Mouse (Mus musculus) kidney, embryonic 15.5 days (tissue): ENCODE results near the gene Smyd3. TPM values are rescaled to one million over a fixed set of nuclear protein-coding genes. Genes with fewer than 3 reads are reported as not detected.
"Not testable (repeated sequence)": the region's sequence is repeated elsewhere in the genome, so short reads cannot be mapped to it uniquely, and the experiment has no call there.

Experiments
- ATAC-seq: fragments of 200-750 bp; cut with Nextera tagmentation; replicated peaks from 2 replicates; pipeline ENCODE4 v1.8.0; 2017; ENCODE audit warnings: moderate TSS enrichment; ENCODE audit not compliant: low FRiP score
- H3K27ac ChIP-seq: fragments of 300-500 bp; sonication (generic); 2 replicates; pipeline ENCODE4 v1.5.1; 2015; ENCODE audit warnings: mild to moderate bottlenecking, inconsistent platforms
- H3K27me3 ChIP-seq: fragments of 300-500 bp; sonication (generic); 2 replicates; pipeline ENCODE4 v1.6.1; 2015; ENCODE audit warnings: inconsistent platforms
- H3K36me3 ChIP-seq: fragments of 300-500 bp; sonication (generic); 2 replicates; pipeline ENCODE4 v1.6.1; 2015; ENCODE audit warnings: inconsistent platforms
- H3K4me1 ChIP-seq: fragments of 300-500 bp; sonication (generic); 2 replicates; pipeline ENCODE4 v1.6.1; 2015; ENCODE audit warnings: inconsistent platforms
- H3K4me2 ChIP-seq: fragments of 300-500 bp; sonication (generic); 2 replicates; pipeline ENCODE4 v1.6.1; 2015; ENCODE audit warnings: moderate library complexity, mild to moderate bottlenecking, inconsistent platforms
- H3K4me3 ChIP-seq: fragments of 300-500 bp; sonication (generic); replicated peaks from 2 replicates; pipeline ENCODE4 v1.5.1; 2015; ENCODE audit warnings: mild to moderate bottlenecking, inconsistent platforms
- H3K9ac ChIP-seq: fragments of 300-500 bp; sonication (generic); 2 replicates; pipeline ENCODE4 v1.6.1; 2015; ENCODE audit warnings: mild to moderate bottlenecking, inconsistent platforms
- H3K9me3 ChIP-seq: fragments of 300-500 bp; sonication (generic); replicated peaks from 2 replicates; pipeline ENCODE4 v1.6.1; 2016; ENCODE audit warnings: inconsistent platforms
- WGBS: fragments of 180-500 bp; shearing (Covaris S2); methylation state at CpG from one replicate; pipeline ENCODE4 v1.1.7; 2015; ENCODE audit warnings: mixed read lengths; 5-methylcytosine and 5-hydroxymethylcytosine counted together
- polyA plus RNA-seq: library from polyadenylated mRNA; unstranded; fragments of >200 nt; fragmentation: Nextera tagmentation; extraction: Ambion mirVana; gene quantifications from 2 replicates; pipeline ENCODE4 v1.2.1, GENCODE M21; 2015

The Smyd3 gene
- polyA plus RNA-seq, 1 experiment from 2014 or later = 21.8 TPM

- Histone ChIP-seq H3K36me3 (no peaks in the 10 kb centered on the region), H3K9me3 (no peaks in the 10 kb centered on the region), H3K4me2 (no peak overlapping the region), H3K27ac (no peak overlapping the region), H3K4me3 (no peak overlapping the region), H3K4me1 (peaks cover 20% of the 10 kb centered on the region), H3K27me3 (no peaks in the 10 kb centered on the region), H3K9ac (no peak overlapping the region)
- 88% methylated on average over 3 of the region's 3 CpGs for WGBS
- ATAC-seq = no peak
These were observed 33.5 kb upstream of the Smyd3 start for GRCm38 (mm10) chr1:179551336-179551735.

DNA sequence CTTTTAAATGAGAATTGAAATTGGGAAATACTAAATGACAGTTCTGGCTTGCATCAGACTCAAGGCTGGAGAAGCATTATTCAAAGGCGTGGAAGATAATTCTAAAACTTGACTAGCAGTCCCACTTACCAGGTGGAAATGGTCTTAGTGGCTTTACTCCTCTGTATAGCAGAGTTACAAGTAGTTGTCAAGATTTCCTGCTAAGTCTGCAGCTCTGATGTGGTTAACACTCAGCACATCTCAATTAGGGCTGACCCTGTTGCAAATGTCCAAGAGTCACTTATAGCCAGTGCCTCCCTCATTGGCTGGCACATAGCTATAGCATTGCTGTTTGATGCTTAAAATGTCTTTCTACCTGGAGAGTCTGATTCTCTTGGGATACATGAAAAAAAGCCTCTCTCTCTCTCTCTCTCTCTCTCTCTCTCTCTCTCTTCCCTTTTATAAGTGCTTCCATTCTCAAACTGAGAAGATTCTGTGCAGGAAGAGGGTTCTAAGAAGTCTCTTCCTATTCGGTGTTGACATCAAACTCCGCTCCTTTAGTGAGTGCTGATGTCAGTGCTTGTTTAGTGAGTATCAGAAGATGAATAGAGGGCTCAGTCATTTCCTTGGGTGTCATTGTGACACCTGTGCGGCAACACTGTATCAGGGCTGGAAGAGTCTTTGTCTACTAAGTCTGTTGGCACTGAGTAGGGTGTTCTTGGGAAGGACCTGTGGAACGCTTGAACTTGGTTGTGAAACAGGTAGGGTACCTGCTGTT lies 31.3 kb upstream of the Smyd3 start:
- Histone ChIP-seq H3K4me3 (no peak overlapping the region), H3K4me2 (no peak overlapping the region), H3K27me3 (no peaks in the 10 kb centered on the region), H3K9ac (no peak overlapping the region), H3K27ac (no peak overlapping the region), H3K4me1 (peaks cover 33% of the 10 kb centered on the region), H3K9me3 (no peaks in the 10 kb centered on the region), H3K36me3 (no peaks in the 10 kb centered on the region; the same call in 1 of the 2 replicates)
- WGBS = 93% methylated on average over 5 of the region's 5 CpGs
- ATAC-seq = no peak

- Histone ChIP-seq H3K36me3 (peaks cover under 1% of the 10 kb centered on the region; the same call in 1 of the 2 replicates), H3K27me3 (no peaks in the 10 kb centered on the region), H3K4me1 (peaks cover 28% of the 10 kb centered on the region), H3K9ac (no peak overlapping the region), H3K27ac (no peak overlapping the region), H3K4me3 (peak overlapping the region; percentile 4; the same call in 1 of the 2 replicates), H3K9me3 (no peaks in the 10 kb centered on the region), H3K4me2 (no peak overlapping the region)
- WGBS = 60% methylated on average over 11 of the region's 11 CpGs
- no peak for ATAC-seq
These were observed 30.4 kb upstream of the Smyd3 start for GRCm38 (mm10) chr1:179548220-179548619.

- WGBS = 11% methylated on average over 5 of the region's 5 CpGs
- H3K4me2 ChIP-seq = peak overlapping the region; percentile 76
- H3K4me3 ChIP-seq = peak overlapping the region; percentile 86
- H3K36me3 ChIP-seq = peaks cover 6% of the 10 kb centered on the region; the same call in 1 of the 2 replicates
- H3K27me3 ChIP-seq = no peaks in the 10 kb centered on the region
- no peak for ATAC-seq
- H3K9me3 ChIP-seq = no peaks in the 10 kb centered on the region
- H3K4me1 ChIP-seq = peaks cover 28% of the 10 kb centered on the region
- H3K9ac ChIP-seq = peak overlapping the region; percentile 73
- no peak overlapping the region for H3K27ac ChIP-seq
These were observed 29.3 kb upstream of the Smyd3 start for GRCm38 (mm10) chr1:179547176-179547575.

- peak overlapping the region; percentile 76 for H3K4me2 ChIP-seq
- under 1% methylated on average over 44 of the region's 44 CpGs for WGBS
- peak overlapping the region; percentile 95 for H3K27ac ChIP-seq
- peaks cover 6% of the 10 kb centered on the region; the same call in 1 of the 2 replicates for H3K36me3 ChIP-seq
- peaks cover 28% of the 10 kb centered on the region for H3K4me1 ChIP-seq
- ATAC-seq = peak; percentile 89
- H3K9me3 ChIP-seq = no peaks in the 10 kb centered on the region
- H3K4me3 ChIP-seq = peak overlapping the region; percentile 86
- H3K9ac ChIP-seq = peak overlapping the region; percentile 73
- H3K27me3 ChIP-seq = no peaks in the 10 kb centered on the region
These were observed 28.7 kb upstream of the Smyd3 start for GRCm38 (mm10) chr1:179546551-179546917.

GRCm38 (mm10) chr1:179545768-179546550 lies 28.1 kb upstream of the Smyd3 start, which contains the start of the genes Tfb2m and Cnst:
Gene Tfb2m (minus strand): TSS chr1:179546267.
Gene Cnst (plus strand): TSS chr1:179546370.
- peak; percentile 99 for ATAC-seq
- H3K4me2 ChIP-seq = peak within 1 kb of the TSS; percentile 76
- not testable (repeated sequence) for H3K36me3 ChIP-seq, H3K27me3 ChIP-seq, H3K9me3 ChIP-seq
- H3K9ac ChIP-seq = peak within 1 kb of the TSS; percentile 73
- H3K4me1 ChIP-seq = peaks cover 28% of the 10 kb centered on the region
- H3K27ac ChIP-seq = peak within 1 kb of the TSS; percentile 95
- peak within 1 kb of the TSS; percentile 86 for H3K4me3 ChIP-seq
- WGBS = under 1% methylated on average over 69 of the region's 69 CpGs

DNA sequence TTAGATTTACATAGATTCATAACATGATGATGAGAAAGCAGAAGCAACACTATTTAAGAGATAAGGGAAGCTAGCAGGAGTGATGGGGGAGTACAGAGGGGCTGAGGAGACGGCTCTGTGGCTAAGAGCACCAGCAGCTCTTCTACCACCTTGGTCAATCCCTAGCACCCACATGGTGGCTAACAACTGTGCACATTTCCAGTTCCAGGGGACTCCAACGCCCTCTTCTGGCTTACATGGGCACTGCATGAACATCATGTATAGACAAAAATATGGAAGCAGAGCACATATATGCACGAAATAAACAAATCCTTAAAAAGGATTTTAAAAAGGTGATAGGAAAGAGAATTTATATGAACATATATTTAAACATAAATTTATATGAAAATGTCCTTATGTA lies 23.7 kb upstream of the Smyd3 start:
- no peak for ATAC-seq
- no peak overlapping the region for H3K27ac ChIP-seq
- peaks cover 39% of the 10 kb centered on the region for H3K36me3 ChIP-seq
- peaks cover 13% of the 10 kb centered on the region for H3K4me1 ChIP-seq
- no peak overlapping the region for H3K9ac ChIP-seq
- H3K9me3 ChIP-seq = no peaks in the 10 kb centered on the region
- H3K4me3 ChIP-seq = no peak overlapping the region
- H3K4me2 ChIP-seq = no peak overlapping the region
- no peaks in the 10 kb centered on the region for H3K27me3 ChIP-seq
- WGBS = 63% methylated on average over 3 of the region's 3 CpGs

DNA sequence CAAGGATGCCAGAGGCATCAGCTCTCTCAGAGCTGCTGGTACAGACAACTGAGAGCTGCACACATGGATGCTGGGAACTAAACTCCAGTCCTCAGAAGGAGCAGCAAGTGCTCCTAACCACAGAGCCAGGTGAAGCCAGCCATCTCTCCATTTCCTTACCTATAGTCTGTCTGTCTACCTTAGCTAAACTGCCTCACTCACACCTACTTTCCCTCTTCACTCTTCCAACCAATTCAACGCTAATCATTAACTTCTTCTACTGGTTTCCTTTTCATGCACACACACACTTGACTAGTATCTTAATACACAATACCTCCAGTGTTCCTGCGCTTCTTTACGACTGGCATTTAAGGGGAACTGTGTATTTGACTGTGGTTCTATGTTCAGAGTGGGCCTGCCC lies 22.0 kb upstream of the Smyd3 start:
- Histone ChIP-seq H3K36me3 (peaks cover 46% of the 10 kb centered on the region), H3K9ac (no peak overlapping the region), H3K27ac (no peak overlapping the region), H3K4me2 (no peak overlapping the region), H3K4me3 (no peak overlapping the region), H3K27me3 (no peaks in the 10 kb centered on the region), H3K4me1 (peaks cover 7% of the 10 kb centered on the region), H3K9me3 (no peaks in the 10 kb centered on the region)
- no peak for ATAC-seq
- WGBS = 69% methylated on average over 3 of the region's 3 CpGs

DNA sequence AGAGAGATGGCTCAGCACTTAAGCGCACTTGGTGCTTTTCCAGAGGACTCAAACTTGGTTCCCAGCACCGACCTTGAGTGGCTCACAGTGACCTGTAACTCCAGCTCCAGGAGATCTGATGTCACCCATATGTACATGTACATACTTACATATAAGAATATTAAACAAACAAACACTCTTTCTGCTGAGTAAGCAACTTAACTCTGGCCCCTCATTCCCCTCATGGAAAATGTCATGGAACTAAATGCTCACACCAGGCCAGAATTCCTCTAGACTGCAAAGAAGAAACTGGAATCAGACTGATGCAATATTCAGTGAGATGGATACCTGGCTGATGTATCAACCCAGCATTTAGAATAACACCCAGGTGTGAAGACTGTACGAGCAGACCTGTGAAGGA lies 21.2 kb upstream of the Smyd3 start:
- Histone ChIP-seq H3K9me3 (no peaks in the 10 kb centered on the region), H3K27ac (no peak overlapping the region), H3K4me2 (no peak overlapping the region), H3K4me1 (no peaks in the 10 kb centered on the region), H3K36me3 (peaks cover 54% of the 10 kb centered on the region), H3K27me3 (no peaks in the 10 kb centered on the region), H3K9ac (no peak overlapping the region), H3K4me3 (no peak overlapping the region)
- 95% methylated on average over 3 of the region's 3 CpGs for WGBS
- no peak for ATAC-seq

- no peaks in the 10 kb centered on the region for H3K27me3 ChIP-seq
- no peak overlapping the region for H3K4me3 ChIP-seq
- no peaks in the 10 kb centered on the region for H3K36me3 ChIP-seq
- peaks cover 9% of the 10 kb centered on the region; the same call in 1 of the 2 replicates for H3K4me1 ChIP-seq
- no peak for ATAC-seq
- H3K9me3 ChIP-seq = no peaks in the 10 kb centered on the region
- no peak overlapping the region for H3K4me2 ChIP-seq
- 78% methylated on average over 3 of the region's 3 CpGs for WGBS
- no peak overlapping the region for H3K9ac ChIP-seq
- no peak overlapping the region for H3K27ac ChIP-seq
These were observed 2.1 kb upstream of the Smyd3 start for GRCm38 (mm10) chr1:179519901-179520300.

DNA sequence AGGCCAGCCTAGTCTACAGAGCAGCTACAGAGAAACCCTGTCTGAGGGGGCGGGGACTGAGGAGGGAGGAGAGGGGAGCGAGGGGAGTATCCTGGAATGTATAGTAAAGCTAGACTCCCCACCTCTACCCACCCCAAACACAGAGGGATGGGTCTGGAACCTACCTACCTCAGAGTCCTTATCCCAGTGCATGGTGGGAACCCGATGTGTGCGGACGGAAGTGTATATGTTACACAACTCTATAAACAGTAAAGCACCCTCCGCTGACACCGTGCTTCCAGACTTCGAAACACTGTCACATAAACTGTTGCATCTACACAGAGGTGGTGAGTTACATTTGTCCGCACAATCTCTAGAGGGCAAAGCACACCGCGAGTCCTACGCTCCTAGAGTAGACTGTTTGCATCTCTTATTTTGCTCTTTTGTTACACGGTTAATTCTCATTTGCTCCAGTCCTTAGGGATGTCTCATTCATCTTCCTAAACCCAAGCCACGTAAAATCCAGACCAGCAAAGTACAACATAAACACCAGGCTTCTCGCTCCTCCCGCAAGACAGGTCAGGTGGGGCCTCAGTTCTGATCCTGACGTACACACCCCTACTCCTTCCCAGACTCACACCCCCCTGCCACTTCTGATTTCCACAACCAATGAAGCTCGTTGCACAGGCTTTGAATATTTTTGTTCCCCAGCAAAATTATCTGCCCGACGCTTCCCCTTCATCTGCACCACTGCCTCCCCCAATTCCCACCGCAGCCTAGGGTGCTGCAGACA lies 714 bp downstream of the Smyd3 start:
- peak overlapping the region; percentile 50 for H3K27ac ChIP-seq
- H3K27me3 ChIP-seq = no peaks in the 10 kb centered on the region
- H3K9me3 ChIP-seq = no peaks in the 10 kb centered on the region
- ATAC-seq = peak; percentile 81
- peaks cover 9% of the 10 kb centered on the region; the same call in 1 of the 2 replicates for H3K4me1 ChIP-seq
- WGBS = under 1% methylated on average over 21 of the region's 21 CpGs
- peak overlapping the region; percentile 77 for H3K9ac ChIP-seq
- no peaks in the 10 kb centered on the region for H3K36me3 ChIP-seq
- H3K4me3 ChIP-seq = peak overlapping the region; percentile 76
- H3K4me2 ChIP-seq = peak overlapping the region; percentile 97
